Mouse (Mus musculus) stomach, postnatal 0 days (tissue): ENCODE measurements around the gene Rabggta.

Experiments used
- CTCF ChIP-seq: IDR thresholded peaks from 2 replicates; pipeline ENCODE4 v1.5.1; 2016; ENCODE audit warnings: antibody characterized with exemption, low read depth, mild to moderate bottlenecking, moderate library complexity
- EP300 ChIP-seq: optimal IDR thresholded peaks from 2 replicates; pipeline ENCODE3; 2016; ENCODE audit warnings: antibody characterized with exemption

- no peak for TF ChIP-seq EP300
- TF ChIP-seq CTCF = no peak
These were observed 1.4 kb upstream of the Rabggta start for GRCm38 (mm10) chr14:55723433-55723832.
